Mouse (Mus musculus) myocyte (in vitro differentiated cells): ENCODE results near the gene Gm11214.

Source experiments
- E2F4 ChIP-seq: IDR thresholded peaks from one replicate; pipeline ENCODE4 v1.6.1; 2011; ENCODE audit warnings: mild to moderate bottlenecking, control low read depth, moderate library complexity; ENCODE audit not compliant: insufficient read depth
- MAX ChIP-seq: IDR thresholded peaks from one replicate; pipeline ENCODE4 v1.6.1; 2011; ENCODE audit warnings: low read depth, mild to moderate bottlenecking, control low read depth
- POLR2A ChIP-seq: IDR thresholded peaks from one replicate; pipeline ENCODE4 v1.6.1; 2011; ENCODE audit warnings: low read depth, mild to moderate bottlenecking, control low read depth, moderate library complexity; ENCODE audit not compliant: insufficient read length
- SRF ChIP-seq: IDR thresholded peaks from one replicate; pipeline ENCODE4 v1.6.1; 2011; ENCODE audit warnings: low read depth; ENCODE audit not compliant: control insufficient read depth, insufficient read length
- USF1 ChIP-seq: IDR thresholded peaks from one replicate; pipeline ENCODE4 v1.6.1; 2011; ENCODE audit warnings: low read depth, mild to moderate bottlenecking, control low read depth, moderate library complexity

DNA sequence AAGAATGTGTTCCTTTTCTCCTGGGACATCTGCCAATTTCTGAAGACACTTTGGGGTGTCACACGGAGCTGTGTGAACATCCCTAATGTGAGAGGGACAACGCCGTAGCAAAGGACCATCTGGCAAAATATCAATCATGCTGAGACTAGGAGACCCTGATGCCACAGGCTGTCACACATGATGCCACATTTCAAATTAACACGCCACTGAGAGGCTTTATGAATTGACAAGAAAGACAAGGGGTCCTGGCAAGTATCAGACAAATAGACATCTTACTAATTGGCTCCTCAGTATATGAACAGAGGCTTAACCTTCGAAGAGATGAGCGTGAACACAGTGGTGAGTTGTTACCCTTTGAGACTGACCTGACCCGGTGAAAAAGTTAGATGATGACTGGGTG, 2.6 kb upstream of the Gm11214 start:
- TF ChIP-seq SRF (no peak), POLR2A (no peak), USF1 (no peak), MAX (no peak), E2F4 (no peak)
